Mouse (Mus musculus) kidney, adult 9 months (tissue): Measurements from ENCODE around the gene Sgms1.

Experiments
- DNase-seq: peaks from one replicate; pipeline ENCODE4 v3.0.0; 2022

Sgms1 gene

GRCm38 (mm10) chr19:32262805-32263572 is 126.5 kb downstream of the Sgms1 start:
- peak; percentile 61 for DNase-seq

GRCm38 (mm10) chr19:32260869-32261688 is 128.4 kb downstream of the Sgms1 start:
- DNase-seq = peak; percentile 75

- DNase-seq = no peak
Measured at GRCm38 (mm10) chr19:32259830-32260229, 129.7 kb downstream of the Sgms1 start.

- DNase-seq = no peak
Measured at GRCm38 (mm10) chr19:32259048-32259447, 130.5 kb downstream of the Sgms1 start.

GRCm38 (mm10) chr19:32258146-32258545 is 131.4 kb downstream of the Sgms1 start:
- no peak for DNase-seq

- DNase-seq = no peak
Measured at GRCm38 (mm10) chr19:32257616-32258015, 131.9 kb downstream of the Sgms1 start.

- DNase-seq = no peak
Measured at GRCm38 (mm10) chr19:32256706-32257415, 132.7 kb downstream of the Sgms1 start.

- no peak for DNase-seq
Measured at GRCm38 (mm10) chr19:32255429-32256185, 133.9 kb downstream of the Sgms1 start.

- DNase-seq = peak; percentile 79
Measured at GRCm38 (mm10) chr19:32254739-32255344, 134.7 kb downstream of the Sgms1 start.

GRCm38 (mm10) chr19:32254204-32254603 is 135.3 kb downstream of the Sgms1 start:
- no peak for DNase-seq

- DNase-seq = no peak
Measured at GRCm38 (mm10) chr19:32252987-32253386, 136.5 kb downstream of the Sgms1 start.

GRCm38 (mm10) chr19:32252451-32252850 is 137.1 kb downstream of the Sgms1 start:
- no peak for DNase-seq

GRCm38 (mm10) chr19:32249181-32250130 is 140.1 kb downstream of the Sgms1 start:
- DNase-seq = no peak

GRCm38 (mm10) chr19:32244881-32245280 is 144.6 kb downstream of the Sgms1 start:
- DNase-seq = no peak

- DNase-seq = no peak
Measured at GRCm38 (mm10) chr19:32243246-32243645, 146.3 kb downstream of the Sgms1 start.

- DNase-seq = no peak
Measured at GRCm38 (mm10) chr19:32242153-32242552, 147.4 kb downstream of the Sgms1 start.

- no peak for DNase-seq
Measured at GRCm38 (mm10) chr19:32240417-32240990, 149.0 kb downstream of the Sgms1 start.

- DNase-seq = no peak
Measured at GRCm38 (mm10) chr19:32239925-32240324, 149.6 kb downstream of the Sgms1 start.

- DNase-seq = no peak
Measured at GRCm38 (mm10) chr19:32239459-32239792, 150.1 kb downstream of the Sgms1 start.

GRCm38 (mm10) chr19:32238722-32239458 is 150.6 kb downstream of the Sgms1 start:
- DNase-seq = no peak
